Mouse (Mus musculus) T-helper 1 cell (primary cell): ENCODE data around the gene Pigg.
"Not testable (repeated sequence)": the region's sequence is repeated elsewhere in the genome, so short reads cannot be mapped to it uniquely, and the experiment has no call there.

Experiments used
- in situ Hi-C: fragments of 300-600 bp; cut with MboI, MseI; formaldehyde crosslinking; loops from one replicate; pipeline ENCODE4 v1.15.1; 2025; ENCODE audit warnings: high pct_unique_total_duplicates

The Pigg gene

DNA sequence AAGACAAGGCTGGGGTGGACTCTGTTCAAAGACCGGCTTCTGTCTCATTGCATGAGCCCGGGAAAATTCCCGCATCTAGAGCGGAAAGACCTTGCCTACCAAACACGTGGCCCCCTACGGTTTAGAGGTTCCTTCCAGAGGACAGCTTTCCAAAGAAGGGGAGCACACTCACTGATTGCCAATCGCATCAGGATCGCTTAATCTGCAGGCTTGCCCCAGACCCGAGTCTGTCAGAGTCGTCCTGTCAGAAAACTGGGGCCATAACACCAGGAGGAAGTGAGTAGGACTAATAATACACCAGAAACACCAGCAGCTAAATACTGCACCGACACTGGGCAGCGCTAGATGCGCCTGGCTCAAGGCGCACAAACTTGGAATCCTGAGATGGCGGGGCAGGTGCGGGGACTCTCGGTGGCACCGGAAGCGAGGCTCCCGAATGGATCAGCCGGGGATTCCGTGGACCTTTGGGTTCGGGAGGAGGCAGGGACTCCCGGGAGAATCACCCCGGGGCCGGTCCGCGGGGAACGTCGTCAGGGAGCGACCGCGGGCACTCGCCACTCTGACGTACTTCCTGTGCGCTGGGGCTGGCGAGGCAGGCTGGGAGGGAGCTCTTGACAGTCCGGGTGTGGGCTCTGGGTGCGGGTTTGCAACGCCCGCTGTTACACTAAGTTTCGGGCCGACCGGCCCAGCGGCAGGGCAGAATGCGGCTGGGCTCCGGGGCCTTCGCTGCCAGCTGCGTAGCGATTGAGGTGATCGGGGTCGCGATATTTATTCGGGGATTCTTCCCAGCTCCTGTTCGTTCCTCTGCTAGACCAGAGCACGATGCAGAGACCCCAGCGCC is at the start of gene Pigg:
Gene Pigg (plus strand): TSS at position 386 of the 841 bp plus-strand sequence.
- in situ Hi-C loops: no loop called here

DNA sequence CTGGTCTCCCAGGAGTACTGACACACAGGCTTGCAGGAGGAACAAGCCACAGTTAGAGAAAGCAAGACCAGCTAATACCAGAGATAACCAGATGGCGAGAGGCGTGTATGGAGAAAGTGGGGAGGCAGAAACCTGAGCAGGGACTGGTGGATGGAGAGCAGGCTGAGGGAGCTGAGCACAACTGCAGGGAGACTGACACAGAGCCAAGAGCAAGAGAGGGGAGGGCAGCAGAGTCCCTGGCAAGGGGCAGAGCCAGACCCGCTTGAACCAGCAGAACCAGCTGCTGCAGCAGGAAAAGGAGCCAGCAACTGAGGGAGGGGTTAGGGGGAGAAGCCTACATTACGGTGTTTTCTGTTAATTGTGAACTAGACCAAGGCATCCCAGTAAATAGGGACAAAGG is 49.7 kb upstream of the Pigg start:
- in situ Hi-C loops: no loop called here

DNA sequence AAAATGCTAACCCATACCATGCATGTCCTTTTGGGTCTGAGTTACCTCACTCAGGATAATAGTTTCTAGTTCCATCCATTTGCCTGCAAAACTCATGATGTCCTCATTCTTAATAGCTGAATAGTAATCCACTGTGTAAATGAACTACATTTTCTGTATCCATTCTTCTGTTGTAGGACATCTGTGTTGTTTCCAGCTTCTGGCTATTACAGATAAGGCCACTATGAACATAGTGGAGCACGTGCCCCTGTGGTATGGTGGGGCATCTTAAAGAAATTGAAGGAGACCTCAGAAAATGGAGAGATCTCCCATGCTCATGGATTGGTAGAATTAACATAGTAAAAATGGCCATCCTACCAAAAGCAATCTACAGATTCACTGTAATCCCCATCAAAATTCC is 48.6 kb upstream of the Pigg start:
- in situ Hi-C loops: not testable (repeated sequence)

DNA sequence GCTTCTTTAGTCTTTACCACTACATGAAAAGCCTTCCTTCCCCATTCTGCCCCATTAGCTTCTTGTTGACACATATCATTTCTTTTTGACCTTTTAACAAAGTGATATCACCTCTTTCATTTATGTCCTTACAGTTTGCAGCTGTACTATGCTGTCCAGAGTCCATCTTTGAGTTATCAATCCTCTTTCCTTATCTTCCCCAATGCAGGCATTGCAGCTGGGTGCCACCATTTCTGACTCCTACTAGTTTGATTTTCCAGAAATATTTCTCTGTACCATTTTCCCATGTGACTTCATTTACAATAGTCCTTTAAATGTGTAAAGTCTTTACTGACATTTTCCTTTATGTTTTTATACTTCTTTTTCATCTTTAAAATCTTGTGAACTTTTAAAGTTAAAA is 45.4 kb upstream of the Pigg start:
- in situ Hi-C loops: no loop called here

DNA sequence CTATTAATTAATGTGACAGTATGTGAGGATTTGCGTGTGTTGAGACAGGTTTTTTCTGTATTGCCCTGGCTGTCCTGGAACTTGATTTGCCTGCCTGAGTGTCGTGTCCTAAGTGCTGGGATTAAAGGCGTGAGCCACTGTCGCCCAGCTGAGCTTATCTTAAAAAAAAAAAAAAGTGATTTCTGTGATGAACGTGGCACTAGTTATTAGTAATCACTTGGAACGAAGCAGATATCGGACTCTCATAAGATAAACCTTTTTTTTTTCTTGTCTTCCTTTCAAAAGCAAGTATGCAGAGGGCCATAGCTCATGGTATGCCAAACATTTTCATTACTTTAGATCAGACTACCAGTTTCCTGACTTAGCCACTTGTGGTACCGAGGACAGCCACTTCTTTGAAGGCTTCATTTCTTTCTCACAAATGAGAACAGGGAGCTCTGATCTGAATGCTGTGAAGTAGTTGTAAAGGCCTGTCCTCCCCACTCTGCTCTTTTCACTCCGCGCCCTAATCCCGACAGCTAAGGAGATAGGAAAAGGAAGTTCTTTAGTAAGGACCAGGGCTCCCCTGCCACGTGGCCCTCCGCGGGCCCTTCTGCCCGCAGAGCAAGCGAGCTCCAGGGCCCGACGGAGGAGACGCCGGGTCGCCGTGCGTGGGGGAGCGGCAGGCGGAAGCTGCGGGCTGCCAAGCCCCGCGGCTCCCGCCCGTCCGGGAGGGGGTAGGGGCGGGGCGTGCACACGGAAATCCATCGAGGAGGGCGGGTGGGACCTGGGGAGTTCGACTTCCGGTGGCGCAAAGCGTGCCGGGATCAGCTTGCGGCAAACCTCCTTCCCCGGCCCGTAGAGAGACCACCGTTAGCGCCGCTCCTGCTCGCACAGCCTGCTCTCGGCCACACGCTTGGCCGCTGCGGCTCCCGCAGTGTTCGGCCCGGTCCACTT is 44.0 kb upstream of the Pigg start, which contains the start of gene Dr1:
Gene Dr1 (plus strand): TSS at position 771 of the 936 bp plus-strand sequence.
- in situ Hi-C loops: no loop called here

DNA sequence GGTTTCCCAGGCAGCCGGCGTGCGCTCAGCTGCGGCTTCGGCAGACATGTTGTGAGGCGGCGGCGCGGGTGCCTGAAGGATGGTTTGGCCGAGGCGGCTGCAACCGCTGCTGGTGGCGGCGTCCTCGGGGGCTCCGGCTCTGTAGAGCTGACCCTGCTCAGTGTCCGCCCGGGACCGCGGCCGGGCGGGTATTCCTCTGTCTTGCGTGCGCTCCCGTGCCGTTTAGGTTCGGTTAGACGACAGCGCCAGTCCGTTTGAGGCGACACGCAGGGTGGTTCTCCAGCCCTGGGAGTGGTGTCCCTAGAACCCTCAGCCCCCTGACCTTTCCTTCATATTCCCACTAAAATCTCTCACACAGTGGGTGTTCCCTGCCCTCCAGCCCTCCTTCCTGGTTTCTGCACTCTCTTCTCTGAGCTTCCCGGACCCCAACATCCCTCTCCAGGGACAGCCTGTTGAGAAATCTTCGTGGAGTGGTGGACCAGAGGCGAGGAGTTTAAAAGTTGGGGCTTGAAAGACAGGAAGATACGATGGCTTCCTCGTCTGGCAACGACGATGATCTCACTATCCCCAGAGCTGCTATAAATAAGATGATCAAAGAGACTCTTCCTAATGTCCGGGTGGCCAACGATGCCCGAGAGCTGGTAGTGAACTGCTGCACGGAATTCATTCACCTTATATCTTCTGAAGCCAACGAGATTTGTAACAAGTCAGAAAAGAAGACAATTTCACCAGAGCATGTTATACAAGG is 43.2 kb upstream of the Pigg start:
- in situ Hi-C loops: no loop called here

DNA sequence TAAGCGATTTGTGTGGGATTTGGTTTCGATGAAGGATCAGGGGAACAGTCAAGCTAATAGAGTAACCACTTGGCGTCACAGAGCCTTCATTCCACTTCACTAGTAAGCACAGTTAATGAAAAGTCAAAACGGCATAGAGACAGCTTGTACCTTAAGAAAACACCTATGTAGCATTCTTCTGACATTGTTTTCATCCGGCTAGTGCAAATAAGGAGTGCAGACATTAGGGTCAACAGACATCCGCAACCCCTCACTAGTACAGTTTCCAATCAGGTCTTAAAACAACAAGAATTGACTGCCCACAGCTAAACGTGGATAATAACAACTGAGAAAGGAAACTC is 42.6 kb upstream of the Pigg start:
- in situ Hi-C loops: no loop called here

DNA sequence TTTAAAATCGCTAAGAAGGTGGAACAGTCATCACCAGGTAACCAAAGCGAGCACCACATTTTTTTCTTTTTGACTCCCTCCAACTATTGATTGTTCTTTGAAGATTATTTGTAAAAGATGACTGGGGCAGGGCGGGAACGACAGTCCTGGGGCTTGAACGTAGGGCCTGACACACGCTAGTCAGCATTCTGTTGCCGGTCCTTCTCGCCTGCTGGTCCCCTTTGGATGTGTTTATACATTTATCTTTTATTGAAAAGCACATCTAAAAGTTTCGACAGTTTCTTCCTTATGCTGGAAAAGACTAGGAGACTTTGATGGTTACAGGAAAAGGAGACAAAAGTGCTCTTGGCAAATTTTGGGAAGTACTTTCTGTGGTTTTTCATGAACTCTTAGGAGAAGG is 42.0 kb upstream of the Pigg start:
- in situ Hi-C loops: no loop called here

DNA sequence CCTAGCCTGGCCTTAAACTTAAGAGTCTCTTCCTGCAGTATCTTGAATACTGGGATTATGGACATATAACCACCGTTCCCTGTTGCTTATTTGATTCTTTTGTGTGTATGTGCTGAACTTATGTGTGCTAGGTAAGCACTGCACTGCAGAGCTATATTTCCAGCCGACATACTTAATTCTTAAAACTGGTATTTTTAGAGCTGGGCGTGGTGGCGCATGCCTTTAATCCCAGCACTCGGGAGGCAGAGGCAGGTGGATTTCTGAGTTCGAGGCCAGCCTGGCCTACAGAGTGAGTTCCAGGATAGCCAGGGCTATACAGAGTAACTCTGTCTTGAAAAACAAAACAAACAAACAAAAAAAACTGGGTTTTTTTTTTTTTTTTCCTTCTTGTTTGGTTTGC is 41.1 kb upstream of the Pigg start:
- in situ Hi-C loops: not testable (repeated sequence)

DNA sequence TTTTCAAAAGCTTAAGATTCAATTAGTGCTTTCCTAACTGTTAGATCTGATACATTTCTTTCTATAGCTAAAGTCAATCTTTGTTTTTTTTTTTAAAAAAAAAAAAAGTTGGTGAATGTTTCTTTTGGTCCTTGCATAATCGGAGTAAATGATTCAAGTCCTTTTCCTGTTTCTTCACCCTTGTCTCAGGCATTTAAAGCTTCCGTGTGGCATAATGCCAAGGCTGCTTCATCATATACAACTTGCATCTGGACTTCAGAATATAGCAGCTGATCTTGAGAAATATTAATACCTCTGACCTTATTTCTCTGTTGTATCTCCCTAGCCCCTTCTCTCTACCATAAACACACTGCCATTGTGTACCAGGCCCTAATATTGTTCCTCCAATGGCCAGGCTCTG is 25.5 kb upstream of the Pigg start:
- in situ Hi-C loops: no loop called here

DNA sequence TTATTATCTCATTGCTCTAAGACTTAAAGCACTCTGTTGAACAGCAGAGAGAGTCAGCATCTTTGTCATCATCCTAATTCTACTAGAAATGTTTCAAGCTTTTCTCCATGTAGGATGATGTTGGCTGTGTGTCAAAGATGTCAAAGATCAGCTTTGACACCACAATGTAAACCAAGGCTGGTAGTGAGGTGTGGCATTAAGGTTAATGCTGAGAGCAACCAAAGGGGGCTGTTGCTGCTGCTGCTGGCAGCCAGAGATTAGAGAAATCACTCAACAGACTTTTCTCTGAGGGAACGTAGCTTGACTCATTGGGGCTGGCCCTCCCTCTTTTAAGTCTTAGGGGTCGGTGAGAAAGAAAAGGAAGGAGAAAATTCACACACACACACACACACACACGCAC is 10.8 kb upstream of the Pigg start:
- in situ Hi-C loops: no loop called here

DNA sequence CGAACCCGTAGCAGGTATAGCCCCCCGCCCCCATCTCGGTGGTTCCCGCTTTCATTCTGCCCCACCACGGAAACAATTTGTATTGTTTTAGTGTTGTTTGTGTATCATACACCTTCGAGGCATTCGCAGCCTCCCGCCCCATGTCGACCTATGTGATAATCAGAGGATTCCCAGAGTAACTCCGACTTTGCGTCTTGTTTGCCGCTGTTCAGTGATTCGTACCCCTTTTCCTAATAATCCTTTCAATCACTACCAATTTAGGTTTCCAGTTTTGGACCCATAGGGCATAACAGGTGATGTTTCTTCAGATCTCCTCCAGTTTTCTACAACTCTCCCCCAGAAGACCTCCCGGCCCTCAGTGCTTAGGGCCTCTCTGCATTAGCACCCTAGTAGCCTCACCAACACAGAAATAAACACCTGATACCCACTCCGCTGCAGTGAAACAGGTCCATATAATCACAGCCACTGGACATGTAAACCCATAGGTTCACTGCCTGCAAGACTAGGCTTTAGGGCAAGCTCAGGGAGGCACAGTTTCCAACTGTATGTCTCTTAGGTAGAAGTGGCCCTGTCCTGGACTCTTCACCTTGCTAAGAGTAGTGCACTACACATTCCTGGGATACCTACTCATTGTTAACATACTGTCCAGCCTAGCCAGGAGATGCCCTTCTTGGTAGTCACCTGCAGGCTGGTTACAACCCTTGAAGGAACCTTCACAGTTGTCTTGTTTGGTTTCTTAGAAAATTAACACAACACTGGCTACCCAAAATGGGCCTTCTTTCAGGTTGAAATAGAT is 854 bp downstream of the Pigg start:
- in situ Hi-C loops: no loop called here

DNA sequence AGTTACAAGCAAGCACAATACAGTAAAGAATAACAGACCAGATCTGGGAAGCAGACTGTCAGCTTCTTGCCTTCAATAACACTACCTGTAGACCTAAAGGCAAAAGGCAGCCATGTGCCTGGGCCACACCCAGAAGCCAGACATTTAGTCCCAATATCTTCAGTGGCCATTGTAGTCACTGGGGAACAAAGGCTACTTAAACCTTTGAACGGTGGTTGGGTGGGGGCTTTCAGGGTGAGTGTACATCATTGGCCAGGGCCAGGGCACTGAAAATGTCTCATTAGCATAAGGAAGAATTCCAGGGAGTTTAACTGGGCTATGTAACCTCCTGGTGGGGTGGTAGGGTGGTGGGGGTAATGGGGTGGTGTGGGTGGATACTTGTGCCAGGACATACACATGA is 18.6 kb downstream of the Pigg start:
- in situ Hi-C loops: no loop called here

DNA sequence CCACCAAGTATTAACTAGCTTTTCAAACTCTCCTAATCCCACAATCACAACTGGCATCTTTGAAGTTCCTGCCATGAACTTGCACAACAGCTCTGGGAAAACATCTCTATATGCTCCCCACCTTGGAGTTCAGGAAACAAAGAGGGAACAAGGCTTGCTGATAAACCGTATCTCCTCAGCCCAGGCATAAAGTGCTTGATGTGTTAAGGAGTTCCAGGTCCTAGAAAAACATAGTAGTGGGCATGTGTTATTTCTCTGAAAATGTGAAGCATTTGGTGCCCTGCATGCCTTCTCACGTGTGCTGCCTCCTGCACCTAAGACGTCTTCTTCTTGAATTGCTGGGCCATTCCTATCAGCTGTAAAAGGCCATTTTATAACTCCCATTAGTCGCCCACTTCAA is 25.0 kb downstream of the Pigg start:
- in situ Hi-C loops: no loop called here

DNA sequence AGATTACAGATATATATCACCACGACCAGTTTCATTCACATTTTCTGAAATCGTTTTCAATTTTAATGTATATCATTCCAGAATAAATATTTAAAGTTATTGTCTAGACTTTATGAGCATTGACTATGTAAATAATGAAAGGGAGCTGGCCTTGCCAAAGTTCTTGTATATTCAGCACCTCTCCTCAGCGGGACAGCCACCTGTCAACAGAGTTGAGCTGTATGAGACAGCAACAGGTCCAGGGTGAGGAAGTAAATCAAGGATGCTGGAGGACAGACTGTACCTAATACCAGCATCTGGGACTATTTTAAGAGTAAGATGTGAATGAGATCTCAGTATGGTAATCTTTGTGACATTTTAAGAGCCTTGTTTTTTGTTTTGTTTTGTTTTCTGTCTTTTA is 25.6 kb downstream of the Pigg start:
- in situ Hi-C loops: no loop called here

DNA sequence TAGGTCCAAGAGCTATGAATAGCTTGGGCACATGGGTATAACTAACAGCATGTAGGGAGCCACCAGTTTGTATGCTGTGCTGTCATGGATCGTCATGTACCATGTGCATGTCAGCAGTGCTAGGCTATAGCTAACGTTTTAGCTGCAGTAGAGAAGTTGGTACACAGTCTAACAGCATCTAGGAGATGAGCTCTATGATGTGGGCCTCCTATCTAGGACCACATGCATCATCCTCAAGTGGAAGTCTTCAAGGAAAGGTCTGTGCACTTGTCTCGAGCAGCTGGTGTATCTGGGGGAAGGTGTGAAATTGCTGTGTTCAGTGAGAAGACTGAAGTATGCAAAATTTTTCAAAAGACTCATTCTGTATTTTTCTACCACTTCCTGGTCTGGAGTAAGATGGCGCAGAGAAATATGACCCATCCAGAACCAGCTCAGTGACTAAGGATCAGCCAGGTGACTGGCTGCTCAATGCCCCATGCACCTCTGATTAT is 31.3 kb downstream of the Pigg start:
- in situ Hi-C loops: no loop called here

DNA sequence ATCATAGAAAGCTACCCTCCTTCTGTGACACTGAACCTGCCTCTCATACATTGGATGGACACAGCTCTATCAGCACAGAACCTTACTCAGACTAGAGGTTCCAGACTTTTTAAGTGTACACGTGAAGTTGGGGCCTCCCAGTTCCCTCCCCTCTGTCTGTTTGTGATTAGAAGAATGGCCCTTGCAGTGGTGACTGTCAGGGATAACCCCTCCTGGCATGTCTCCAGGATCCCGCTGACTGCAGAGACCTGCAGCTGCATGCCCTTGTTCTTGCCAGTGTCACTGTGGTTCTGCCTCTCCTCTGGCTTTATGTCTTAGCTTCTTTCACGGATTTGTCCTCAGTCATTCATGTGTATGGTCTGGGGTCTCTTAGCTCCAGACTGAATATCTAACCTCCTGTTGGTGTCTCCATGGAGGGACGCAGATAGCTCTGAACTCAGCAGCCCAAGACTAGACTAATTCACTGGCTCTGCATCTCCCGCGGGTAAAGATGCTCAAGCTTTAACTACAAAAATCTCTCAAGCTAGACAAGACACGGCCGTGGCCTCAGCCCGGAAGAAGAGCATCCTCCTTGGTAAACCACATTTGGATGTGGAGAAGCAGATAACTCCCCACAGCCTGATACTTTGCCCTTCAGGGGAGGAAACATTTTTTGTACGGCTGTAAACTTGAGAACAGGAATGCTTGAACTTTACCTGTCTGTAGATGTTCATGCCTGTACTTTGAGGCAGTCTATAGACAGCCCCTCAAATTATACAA is 33.1 kb downstream of the Pigg start:
- in situ Hi-C loops: no loop called here

DNA sequence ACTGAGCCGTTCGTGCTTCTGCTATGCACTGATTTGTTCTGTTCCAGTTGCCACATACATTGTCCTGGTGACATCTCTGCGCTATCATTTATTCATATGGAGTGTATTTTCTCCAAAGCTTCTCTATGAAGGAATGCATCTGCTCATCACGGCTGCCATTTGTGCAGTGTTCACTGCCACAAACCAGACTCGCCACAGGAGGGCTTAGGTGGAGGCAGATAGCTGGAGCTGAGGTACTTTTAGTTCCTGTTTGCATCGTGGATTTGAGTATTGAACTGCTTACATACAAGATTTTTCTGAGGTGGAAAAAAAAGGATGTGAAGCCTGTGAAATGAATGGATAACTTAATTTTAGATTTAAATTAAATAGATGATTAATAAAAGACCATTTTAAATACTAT is 35.4 kb downstream of the Pigg start:
- in situ Hi-C loops: no loop called here

DNA sequence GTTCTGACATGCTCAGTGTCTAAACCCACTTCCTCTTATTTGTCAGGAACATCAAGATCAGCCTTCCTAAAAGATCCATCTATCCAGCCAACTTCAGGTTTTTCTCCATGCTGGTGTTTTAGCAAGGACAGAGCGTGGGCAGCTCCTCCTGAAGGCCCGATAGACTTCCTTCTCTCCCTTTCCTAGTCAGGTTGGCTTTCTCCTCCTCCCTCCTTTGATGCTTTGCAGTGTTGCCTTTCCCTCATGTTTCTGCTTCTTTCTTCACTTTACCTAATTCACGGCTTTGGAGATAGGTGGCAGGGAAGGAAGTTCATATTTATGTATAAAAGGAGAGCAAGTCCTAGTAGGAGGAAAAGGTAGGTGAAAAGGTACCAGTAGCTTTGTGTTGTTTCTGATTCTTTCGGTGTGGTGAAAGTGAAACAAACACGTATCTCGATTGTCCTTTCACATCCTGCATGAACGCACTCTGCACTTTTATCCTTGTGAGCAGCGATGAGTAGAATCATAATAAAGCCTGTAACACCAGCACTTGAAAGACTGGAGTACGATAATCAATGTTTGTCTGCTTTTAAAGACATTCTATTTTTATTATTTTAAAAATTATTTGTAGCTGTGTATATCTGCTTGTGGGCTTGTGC is 37.2 kb downstream of the Pigg start:
- in situ Hi-C loops: no loop called here

DNA sequence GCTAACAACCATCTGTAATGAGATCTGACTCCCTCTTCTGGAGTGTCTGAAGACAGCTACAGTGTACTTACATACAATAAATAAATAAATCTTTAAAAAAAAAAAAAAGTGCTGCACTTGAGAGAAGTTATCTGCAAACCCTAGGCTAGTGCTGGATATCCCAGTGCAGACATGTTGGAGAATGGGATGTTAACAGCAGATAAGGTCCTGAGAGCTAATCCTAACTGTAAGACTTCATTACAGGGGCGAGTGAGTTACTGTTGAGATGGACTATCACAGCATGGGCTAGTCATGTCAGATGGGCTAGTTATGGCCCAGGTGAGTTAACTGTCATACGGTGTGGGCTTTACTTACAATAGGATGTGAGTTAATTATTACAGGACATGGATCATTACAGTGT is 41.6 kb downstream of the Pigg start:
- in situ Hi-C loops: no loop called here
